Mouse (Mus musculus) kidney, postnatal 4 days (tissue): Measurements from ENCODE around the gene Erg.

Experiments used
- DNase-seq, 2 experiments: peaks; one replicate each; pipeline ENCODE4 v3.0.0; 2021; ENCODE audit warnings: mixed read lengths in 2 of 2

The Erg gene

DNA sequence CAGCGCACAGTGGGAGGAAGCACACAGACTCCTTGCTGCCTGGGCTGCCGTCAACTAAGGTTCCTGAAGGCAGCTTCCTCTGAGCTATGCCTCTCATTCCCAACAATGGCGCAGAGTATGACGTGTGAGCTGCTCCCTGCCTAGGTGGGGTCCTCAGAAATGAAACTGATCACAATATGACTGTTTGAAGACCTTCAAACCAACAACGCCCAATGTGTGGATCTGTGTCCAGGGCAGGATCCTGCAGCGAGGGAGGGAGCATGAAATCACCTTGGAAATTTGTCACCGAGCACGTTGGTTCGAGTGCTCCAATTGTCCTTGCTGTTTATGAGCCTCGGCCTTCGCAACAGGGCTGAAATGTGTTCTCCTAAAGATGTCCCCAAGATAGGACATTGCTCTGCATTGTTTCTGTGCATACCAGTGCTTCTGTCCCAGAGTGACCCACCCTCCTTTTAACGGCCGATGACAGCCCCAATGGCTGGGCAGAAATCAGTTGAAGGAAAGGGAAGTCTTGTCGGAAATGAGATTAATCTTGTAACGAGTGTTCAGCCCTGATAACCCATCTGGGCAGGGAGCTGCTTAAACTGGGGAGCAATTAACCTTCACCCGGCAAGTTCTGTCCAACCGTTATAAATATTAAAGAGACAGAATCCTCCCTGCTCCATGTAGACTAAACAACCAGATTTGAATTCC is 147.4 kb downstream of the Erg start:
- peak; percentile 20 to 31 for DNase-seq

DNA sequence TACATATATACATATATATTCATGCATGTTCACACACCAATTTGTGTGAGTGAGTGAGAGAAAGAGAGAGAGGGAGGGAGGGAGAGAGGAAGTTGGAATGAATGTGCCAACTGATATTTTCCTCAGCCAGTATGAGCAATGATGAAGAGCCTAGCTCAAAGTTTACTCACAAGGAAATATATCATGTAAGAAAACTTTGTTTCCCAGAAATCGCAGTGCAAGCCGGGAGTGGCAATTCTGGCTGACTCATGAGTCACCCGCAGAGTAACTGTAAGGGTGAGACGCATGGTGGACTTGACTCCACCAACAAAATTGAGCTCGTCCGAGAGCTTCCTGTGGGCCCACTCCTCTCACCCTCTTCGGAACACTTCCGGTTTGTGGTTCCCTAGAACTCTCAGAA is 149.8 kb downstream of the Erg start:
- DNase-seq: no peak

DNA sequence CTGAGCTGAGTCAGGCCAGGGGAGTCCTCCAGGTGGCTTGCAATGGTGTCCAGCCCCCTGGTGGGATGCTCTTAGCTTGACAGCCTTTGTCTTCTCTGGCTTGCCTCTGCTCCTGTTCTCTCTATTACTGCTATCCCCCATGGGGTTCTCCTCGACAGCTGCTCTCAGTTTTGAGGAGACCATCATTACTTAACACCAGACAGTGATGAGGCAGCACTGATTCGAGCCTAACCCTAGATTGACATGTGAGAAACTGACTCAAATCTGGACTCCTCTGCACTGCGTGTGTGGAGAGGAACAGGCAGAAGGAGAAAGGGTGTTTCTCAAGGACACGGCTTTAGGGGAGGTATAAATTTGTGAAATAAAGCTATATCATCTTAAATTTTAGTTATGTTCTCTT is 150.3 kb downstream of the Erg start:
- no peak for DNase-seq

DNA sequence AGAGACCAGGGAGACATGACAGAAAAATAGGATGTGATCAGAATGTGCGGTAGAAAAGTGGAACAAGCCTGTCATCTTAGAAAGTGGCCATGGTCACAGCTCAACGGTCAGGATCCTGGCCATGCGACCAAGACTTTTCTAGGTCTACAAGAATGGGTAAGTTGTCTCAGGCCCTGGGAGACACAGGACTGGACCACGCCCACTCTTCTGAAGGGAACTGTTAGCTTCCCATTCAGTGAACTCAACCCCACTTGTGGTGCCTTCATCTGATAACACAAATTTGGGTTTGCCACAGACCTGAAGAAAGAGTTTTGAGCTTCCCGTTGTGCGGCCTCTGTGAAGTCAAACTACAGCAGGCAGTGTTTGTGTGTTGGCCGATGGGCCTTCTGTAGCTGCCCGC is 152.0 kb downstream of the Erg start:
- DNase-seq: no peak

DNA sequence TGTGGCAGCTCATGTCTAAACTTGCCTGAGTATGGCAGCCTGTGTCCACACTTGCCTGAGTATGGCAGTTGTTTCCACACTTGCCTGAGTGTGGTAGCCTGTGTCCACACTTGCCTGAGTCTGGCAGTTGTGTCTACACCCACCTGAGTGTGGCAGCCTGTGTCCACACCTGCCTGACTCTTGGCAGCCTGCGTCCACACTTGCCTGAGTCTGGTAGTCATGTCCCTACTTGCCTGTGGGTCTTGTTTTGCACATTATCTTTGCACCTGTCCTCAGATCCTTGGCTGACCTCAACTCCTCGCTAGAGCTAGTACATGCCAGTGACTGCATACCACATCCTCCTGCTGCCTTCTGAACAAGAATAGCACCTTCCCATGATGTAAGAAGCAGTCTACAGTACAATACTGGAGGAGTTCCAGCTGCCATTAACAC is 153.8 kb downstream of the Erg start:
- DNase-seq: no peak

DNA sequence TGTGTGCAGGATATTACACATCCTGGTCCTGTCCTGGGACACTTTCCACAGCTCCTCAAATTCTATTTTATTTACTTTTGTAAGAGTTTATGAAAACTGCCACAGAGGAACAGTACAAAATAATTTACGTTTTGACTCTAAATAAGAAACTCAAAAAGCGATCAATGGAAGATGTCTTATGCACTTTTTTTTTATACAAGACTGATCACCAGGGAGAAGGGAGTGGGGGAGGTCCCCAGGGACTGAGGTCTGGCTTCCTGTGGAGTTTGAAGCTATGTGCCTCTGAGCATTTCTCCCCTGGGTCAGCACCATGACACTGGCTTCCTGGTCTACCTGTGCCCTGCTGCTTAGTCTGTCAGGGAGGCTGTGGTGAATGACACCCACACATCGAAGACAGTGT is 156.5 kb downstream of the Erg start:
- no peak for DNase-seq

DNA sequence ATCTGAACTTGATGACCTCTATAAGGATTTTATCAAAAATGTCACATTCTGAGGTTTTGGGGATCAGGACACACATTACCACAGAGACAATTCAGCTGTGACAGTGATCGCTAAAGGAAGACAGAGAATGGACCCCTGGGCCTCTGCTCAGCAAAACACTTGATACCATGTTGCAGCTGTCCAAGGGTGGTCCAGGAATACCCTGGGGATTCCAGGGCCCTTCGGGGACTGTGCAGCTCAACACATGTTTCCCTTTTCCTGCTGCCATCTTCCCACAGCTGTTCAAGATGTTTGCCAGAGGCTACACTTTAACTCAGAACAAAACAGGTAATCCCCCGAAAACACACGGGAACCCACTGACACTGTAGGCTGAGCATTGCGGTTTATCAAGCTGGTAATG is 158.2 kb downstream of the Erg start:
- no peak for DNase-seq

DNA sequence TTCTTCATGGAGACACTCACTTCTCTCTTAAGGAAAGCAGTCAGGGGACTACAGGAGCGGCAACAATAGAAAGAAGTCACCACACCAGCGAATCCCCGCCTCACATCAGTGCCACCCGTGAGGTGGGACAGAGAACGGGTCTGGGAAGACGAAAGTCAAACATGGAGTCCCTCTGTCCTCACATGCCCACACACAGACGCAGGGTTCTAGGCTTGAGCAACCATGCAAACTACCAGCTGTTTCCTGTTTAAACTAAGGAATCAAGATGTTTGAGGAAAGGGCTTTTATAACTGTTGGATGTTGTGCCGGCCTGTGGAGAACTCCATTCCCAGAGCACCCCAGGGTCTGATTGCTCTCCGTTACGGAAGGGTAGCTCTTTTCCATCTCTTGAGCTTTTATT is 158.9 kb downstream of the Erg start:
- no peak for DNase-seq

DNA sequence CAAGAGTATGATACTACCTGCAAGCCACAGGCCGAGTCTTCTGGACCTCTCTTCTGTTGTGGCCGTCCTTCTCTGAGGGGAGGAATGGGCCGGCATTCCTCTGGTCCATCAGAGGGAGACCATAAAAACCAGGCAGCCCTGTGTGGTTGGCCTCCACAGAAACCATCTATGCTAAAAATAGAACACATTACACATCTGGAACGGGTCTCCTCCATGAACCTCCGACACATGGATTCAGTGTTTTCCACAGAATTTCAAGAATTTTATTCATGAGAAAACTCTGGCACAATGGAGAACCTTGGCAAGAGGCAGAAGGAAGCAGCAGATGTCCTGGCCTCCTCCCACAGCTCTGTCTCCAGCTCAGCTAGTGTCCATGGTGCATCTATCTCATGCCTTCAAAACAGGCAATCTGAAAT is 163.7 kb downstream of the Erg start:
- DNase-seq: peak; percentile 7 to 25

DNA sequence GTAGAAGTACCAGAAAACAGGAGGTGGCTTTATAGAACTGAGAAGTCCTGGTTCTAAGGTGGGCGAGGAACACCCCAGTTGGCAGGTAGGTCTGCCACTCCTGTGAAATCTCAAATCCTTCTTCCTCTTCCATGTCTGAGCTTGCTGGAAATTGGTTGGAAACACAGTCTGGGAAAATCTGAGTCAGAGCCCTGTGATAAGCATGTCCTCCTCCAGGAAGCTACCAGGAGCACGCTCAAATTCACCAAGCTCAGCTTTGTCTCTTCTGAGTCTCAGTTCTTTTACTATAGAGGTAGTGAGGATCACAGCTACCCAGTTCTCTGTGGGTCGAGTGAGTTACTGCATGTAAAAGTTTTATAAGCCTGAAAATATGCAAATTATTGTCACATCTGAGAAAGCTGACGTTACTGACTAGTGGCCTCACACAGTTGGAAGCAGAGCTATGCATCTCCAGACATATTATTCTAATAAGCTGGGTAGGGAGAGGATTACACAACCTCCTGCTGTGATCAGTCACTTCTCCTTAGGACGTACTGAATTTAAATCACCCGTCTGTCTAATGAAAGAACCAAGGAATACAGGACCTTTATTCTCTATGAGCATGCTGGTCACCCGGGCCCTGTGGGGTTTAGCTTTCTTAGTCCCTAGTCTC is 165.0 kb downstream of the Erg start:
- no peak for DNase-seq

DNA sequence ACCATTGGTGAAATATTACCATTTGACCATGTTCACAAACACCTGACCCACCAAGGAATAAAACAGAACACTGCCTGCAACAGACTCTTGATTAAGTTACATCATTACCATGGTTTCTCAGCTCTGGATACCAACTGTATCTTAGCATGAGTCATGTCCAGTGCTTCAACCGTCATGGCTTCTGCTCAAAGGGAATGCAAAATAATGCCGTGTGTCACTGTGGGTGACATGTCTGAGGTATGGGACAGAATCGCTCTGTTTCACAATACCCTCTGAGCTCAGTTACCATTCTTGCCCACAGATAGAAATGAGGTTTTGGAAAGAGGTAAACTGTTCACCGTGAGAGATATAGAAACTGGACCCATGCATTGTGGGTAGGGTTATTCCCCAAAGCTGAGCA is 170.5 kb downstream of the Erg start:
- DNase-seq: no peak

DNA sequence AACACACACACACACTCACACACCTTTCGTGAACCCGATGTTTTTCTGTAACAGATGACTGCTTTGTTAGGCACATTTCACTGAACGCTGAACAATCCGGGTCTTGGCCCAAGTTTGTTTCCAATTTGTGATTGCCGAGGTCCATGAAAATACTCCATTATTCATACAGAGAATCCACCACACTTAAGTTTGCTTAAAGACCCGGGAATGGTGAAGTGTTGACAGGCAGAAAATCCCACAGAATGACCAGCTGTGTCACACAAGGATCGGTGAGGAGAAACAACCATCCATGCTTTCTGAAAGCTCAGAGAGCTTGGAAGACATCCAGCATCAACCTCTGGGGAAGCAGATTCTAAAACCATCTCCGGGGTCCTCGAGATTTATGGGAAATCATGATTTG is 171.0 kb downstream of the Erg start:
- DNase-seq: no peak

DNA sequence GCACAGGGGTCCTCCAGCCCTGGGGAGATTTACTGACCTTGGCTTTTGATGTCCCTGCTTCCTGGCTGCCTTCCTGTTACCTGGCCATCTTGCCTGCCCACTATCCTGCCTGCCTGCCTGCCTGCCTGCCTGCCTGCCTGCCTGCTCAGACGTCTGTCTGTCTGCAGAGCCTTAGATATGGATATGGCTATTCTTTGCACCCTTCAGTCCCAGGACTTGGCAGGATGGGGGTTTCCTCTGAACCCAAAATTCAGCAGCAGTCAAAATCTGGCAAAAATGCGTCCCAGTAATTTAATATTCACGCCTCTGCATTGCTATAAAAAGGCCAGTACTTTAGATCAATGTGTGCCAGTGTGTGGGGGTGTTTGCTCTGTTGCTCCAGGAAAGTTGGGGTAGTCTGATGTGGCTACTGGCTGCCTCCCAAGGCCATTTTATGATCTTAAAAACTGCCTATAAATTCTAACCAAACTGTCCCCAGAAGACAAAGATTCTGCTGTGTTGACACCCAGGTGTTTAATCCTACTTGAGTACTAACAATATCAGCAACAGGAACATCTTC is 172.9 kb downstream of the Erg start:
- no peak for DNase-seq

DNA sequence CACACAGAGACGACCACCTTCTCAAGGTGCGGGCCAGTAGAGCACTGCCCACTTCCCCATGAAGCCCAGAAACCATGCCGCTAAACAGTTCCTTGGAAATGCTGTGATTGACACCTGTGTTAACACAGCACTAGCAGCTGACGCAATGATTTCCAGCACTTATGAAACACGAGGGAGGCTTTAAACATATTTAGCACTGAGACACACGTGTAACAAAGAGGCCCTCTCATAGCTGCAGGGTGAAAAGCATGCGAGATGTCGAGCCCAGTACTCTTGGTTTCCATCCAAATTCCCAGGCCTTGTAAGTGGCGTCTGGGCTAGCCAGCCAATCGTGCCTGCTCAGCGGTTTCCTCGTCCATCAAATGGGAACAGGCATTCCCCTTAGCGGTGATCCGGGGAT is 178.3 kb downstream of the Erg start:
- no peak for DNase-seq

DNA sequence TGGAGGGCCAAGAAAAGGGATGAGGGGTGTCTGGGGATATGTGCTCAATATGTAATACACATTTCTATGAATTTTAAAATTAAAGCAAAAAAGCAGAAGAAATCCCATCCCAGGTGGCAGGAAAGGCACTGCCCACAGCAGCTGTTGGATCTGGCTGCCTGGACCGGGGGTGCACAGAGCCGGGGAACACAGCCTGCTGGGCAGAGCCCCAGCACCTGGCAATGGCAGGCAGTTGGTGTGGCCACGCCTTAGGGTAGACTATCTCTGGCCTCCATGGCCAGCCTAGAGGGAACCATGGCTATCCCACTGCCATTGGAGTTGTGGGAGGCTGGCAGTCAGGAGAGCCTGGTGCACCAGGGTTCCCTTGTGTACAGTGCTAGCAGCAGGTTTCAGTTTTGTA is 180.9 kb downstream of the Erg start:
- no peak for DNase-seq

DNA sequence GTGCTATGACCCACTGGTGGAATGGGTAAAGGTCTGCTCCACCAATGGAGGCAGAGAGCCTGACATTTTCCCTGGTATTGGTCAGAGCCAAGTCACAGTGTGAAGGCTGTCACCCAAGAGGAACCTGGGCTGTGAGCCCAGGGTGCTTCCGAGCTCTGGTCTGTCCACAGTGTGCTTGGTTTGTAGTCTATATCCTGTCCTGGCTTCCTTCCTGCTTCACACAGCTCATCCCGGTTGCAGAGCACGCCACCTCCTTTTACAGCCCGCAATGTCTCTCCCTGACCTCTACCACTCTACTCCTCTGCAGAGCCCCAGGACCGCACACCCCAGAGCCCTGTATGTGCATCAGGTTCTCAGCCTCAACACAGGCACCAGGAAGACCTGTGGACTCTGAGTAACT is 182.9 kb downstream of the Erg start:
- peak; percentile 10 to 34 for DNase-seq

DNA sequence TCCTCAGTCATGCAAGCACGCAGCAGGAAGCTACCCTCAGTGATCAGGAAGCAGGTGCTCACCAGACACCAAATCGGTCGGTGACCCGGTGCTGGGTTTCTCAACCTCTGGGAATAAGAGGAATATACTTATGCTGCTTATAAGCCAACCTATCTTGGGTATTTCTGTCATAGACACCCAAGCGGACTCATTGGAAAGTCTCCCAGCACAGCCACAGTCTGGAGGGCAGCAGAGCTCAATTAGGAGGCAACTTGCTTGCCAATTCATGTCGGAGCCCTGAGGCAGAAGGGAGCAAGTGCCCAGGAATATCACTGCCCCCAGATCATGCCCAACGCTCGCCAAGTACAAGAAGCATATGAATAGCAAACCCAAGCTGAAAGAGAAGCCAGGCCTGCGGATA is 184.5 kb downstream of the Erg start:
- no peak for DNase-seq

DNA sequence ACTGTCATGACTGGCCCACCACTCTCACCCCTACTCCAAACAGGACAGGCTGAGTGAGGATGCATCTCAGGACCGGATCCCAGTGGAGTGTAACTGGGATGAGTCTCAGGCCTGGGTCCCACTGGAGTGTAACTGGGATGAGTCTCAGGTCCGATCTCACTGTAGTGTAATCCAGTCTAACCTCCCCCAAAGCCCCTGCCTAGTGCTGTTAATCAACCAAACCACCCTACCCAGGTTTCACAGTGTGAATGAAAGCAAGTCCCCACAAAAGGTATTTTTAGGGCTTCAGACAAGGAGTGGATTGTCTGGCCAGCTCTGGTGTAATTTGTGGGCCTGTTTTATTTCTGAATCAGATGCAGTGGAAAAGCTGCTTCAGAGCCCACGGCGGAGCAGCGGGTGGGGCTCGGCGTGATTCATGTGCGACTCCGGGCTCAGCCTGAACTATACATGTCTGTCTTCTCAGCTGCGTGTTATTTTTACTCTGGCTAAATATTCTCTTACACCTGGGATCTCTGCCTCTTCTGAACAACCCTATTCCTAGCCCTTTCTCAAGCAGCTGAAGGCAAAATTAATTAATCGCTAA is 187.5 kb downstream of the Erg start:
- peak; percentile 12 to 14 for DNase-seq

DNA sequence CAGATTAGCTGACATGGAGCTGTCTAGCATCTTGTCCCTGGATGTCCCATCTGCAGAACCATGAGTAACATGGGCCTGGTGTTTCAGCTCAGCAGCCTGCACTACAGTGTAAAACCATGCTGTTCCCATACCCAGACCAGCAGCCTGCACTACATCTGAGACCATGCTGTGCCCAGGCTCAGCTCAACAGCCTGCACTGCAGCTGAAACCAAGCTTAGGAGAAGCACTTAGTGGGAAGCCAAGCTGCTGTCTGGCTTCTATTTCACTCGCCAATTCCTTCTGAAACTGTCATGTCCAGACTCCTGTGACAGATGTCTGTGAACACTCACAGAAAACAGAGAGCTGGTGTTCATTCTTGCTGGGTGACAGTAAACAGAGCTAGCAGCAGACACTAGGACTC is 195.6 kb downstream of the Erg start:
- DNase-seq: no peak

DNA sequence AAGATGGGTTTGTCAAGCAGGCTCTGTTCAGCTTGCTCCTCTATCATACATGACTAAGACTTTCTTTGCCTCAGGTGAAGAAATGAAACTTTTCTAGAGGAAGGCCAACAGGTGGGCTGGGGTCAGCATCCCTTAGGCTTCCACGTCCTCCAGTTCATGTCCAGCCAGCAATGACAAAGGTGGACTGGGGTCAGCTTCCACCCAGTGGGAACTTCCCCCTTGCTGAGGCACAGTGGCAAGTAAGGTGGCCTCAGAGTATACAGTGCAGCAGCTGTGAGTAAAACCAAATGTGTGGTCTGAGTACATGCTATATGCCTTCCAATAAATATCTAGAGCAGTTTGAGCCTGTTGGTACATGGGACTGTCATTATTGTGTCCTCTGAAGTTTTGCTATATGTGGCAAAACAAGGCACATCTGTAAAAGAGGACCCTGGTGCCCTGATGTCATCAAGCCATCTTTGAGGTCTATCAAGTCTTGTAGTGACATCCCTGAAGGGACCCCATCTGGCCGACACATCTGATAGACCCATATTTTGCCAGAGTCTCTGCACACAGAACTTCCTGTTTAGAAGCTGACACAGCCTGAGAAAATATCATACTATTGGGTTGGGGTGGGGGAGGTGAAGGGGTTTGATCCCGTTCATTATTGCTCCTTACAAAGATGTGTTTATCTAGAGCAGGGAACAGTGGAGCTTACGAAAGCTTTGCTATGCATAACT is 197.4 kb downstream of the Erg start:
- no peak for DNase-seq

DNA sequence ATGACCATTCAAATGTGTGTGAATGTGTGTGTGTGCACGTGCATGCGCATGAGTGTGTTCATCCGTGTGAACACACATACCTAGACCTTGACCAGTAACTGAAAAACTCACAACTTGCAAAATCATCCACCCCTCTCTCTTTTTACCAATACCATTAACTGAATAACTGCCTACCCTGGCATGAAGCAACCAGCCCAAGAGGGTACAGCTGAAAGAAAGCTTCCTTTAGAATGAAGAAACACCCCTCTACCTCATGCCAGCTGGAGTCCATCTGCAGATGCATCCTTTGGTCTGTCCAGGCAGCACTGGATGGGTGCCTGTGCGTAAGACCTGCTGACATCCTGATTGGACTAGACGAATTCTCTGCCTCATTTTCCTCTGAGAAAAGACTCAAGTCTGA is 198.1 kb downstream of the Erg start:
- no peak for DNase-seq

DNA sequence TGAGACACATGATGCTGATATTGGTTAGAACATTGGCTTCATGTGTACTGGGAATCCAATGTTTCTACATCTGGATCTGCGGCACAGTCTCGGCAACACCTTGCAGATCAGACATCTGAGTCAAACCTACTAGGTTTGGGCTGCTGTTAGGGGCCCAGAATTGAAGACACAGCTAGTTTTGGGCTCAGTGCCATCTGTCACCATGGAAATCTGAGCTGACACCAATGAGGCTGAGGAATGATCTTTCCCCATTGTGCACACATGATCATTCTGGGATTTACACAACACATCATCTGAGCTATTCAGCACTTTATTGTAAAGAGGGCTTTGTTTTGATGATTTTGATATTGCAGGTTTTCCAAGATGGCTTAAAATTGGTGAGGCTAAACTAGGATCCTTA is 199.4 kb downstream of the Erg start:
- no peak for DNase-seq

DNA sequence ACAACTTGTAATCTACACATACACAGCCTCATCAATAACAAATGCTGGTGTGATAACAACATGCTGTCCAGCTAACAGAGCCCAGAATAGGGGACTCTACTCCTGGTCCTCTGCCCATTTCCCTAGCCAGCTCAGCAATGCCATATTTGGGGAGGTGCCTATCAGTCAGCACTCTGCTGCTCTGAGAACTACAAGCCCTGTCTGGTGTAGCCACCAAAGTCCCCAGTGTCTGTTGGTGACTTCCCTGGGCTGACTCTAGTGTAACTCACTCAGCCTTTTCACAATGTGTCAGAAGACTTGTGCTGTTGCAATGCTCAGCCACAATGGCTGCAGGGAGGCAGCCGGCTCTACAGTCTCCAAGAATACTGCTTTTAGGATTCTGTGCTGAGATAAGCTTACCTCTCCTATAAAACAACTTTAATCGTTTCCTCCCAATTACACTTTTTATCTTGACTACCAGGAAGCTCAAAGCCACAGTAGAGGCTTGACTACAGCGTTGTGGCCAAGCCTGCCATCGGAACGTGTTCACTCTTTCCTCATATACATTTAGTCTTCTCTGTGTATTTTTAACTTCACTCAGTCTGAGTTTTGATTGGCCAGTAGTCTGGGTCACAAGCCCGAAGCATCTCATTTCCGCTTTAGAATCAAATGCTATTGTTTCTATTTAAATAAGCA is 201.0 kb downstream of the Erg start:
- no peak for DNase-seq
